Mouse (Mus musculus) lung, postnatal 14 days (tissue): ENCODE data around the gene Trim11.

ENCODE experiments used
- DNase-seq: peaks from one replicate; pipeline ENCODE4 v3.0.0; 2021

The Trim11 gene

GRCm38 (mm10) chr11:58981541-58982447 is 3.9 kb downstream of the Trim11 start:
- DNase-seq: peak; percentile 68

DNA sequence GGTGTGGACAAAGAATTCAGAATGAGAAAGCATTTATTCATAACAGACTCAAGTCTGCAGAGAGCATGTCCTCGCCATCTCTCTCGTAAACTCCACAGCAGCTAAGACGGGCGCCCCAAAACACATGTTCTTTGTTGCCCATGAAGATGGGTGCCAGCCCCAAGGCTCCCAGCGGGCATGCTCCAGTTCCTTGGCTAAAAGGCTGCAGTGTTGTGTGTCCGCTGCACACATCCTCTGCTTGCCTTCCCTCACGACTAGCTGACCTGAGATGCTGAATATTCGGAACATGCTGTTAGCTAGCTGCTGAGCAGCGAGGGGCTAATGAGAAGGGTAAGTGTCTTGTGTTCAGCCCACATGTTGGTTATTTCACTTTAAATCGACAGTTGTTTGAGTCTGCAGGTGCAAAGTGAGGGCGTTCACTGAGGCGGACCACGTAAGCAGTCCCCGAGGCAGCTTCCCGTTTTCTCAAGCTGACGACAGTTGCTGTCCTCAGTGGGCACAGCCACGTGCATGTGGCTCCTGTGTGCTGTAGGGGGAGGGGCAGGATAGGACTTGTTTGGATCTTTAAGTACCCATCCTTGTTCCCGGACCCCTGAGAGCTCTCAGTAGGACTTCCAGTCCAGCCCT is 4.7 kb downstream of the Trim11 start:
- no peak for DNase-seq

- no peak for DNase-seq
These were observed 5.9 kb downstream of the Trim11 start for GRCm38 (mm10) chr11:58983691-58984341.

DNA sequence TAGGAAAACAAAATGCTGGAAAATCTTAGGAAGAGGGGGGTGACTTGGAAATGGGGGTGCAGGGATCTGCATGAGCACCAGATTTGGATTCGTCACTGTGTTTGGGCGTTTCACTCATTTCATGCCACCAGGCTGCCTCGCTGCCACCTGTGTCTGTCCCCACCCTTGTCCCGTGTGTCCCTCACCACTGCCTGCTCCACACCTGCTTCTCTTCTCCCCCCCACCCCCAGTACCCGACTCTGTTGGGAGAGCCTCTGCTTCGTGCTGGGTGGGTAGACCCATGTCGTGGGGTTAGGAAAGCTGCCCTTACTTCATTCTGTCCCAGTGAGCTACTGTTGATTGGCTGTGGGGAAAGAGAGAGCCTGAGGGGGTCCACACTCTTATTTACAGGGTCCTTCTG is 6.8 kb downstream of the Trim11 start:
- DNase-seq: no peak

DNA sequence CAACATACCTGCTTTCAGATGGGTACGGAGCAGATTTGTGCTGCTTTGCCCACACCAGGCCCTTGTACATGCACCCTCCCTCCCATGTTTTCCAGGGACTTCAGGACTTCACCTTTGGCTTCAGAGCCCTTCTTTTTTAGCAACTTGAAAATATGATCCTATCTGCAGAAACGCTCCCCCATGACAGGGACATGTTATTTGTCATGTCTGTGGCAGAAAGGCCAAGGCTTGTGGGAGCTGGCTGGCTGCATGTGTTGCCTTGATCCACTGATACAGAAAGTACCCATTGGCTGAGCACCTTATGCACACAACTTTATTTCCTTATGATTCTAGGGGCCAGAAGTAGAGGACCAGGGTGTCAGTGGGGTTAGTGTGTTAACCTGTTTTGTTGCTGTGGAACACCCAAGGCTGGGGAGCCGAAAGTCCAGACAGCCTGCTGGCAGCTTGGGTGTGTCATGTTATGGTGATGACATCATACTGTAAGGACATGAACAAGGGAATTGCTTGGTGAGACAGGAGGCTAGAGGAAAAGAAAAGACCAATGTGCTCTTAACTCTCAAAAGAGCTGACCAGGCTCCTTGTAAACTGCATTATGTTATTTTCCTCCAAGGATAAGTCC is 7.5 kb downstream of the Trim11 start:
- no peak for DNase-seq

- DNase-seq: no peak
These were observed 11.3 kb downstream of the Trim11 start for GRCm38 (mm10) chr11:58989166-58989565.

DNA sequence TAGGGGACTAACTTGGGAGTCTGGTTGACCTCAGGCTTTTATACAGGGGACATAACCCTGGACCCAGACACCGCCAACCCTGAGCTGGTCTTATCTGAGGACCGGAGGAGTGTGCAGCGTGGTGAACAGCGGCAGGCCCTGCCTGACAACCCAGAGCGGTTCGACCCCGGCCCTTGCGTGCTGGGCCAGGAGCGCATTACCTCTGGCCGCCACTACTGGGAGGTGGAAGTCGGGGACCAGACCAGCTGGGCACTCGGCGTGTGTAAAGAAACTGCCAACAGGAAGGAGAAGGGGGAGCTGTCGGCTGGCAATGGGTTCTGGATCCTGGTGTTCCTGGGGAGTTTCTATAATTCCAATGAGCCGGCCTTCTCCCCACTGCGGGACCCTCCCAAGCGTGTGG is 12.2 kb downstream of the Trim11 start:
- DNase-seq: no peak

DNA sequence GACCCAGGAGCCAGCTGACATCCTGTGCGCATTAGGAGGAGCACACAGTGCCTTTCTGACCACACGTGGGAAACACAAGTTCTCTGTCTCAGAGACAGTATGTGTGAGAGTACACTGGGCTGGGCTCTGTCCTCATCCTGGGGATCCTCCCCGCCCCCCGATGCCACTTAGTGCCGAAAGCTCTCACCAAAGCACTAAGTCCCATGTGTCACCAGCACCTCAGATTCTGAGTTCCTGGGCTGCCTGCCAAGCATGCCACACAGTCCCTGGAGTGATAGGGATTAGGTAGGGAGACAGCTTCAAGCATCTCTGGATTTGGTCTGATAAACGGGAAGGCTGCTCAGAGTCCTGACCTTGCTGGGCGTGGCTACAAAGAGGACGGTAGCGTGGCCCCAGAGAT is 12.9 kb downstream of the Trim11 start:
- no peak for DNase-seq

DNA sequence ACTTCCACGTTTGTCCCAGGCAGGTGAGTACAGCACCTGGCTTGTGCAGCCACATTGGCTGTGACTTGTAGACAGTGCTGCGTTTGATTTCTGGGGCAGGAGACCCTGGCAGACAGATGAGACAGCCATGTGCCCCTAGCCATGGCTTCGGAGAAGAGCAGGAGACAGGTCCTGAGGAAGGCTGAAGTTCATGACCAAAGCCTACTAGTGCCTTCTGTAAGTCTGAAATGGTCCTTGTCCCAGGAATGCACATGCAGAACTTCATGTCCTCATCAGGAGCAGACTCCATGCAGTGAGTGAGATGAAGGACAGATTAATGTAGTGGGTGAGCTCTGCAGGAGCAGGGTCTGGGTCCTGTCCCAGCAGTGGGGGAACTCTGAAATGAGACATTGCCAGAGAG is 14.0 kb downstream of the Trim11 start:
- no peak for DNase-seq

DNA sequence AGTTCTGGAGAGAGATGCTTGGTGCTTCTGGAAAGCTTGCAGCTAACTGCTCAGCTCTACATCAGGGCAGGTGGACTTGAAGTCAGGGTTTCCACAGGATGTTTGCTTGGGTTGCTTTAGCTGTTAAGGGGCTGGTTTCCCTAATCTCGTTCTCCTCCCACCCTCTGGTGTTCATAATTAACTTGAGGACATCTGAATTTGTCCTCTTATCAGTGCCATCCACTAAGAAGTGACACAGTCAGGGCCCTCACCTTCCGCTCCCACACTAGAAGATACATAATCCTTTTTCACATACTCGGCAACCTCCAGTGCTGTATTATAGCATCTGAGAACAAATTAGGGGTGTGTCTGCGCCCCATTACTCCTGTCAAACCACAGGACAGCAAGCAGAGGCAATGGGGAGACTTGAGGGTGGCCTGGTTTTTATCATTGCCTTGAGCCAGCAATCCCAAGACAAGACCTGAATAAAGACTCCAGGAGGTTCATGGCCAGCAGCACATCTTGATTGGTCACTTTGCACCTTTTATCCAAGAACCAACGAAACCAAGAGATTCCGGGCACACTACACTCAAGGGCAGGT is 15.3 kb downstream of the Trim11 start:
- no peak for DNase-seq

- DNase-seq: peak; percentile 57
These were observed 16.5 kb downstream of the Trim11 start for GRCm38 (mm10) chr11:58994337-58994826.

GRCm38 (mm10) chr11:58995061-58995806 is 17.3 kb downstream of the Trim11 start:
- no peak for DNase-seq

DNA sequence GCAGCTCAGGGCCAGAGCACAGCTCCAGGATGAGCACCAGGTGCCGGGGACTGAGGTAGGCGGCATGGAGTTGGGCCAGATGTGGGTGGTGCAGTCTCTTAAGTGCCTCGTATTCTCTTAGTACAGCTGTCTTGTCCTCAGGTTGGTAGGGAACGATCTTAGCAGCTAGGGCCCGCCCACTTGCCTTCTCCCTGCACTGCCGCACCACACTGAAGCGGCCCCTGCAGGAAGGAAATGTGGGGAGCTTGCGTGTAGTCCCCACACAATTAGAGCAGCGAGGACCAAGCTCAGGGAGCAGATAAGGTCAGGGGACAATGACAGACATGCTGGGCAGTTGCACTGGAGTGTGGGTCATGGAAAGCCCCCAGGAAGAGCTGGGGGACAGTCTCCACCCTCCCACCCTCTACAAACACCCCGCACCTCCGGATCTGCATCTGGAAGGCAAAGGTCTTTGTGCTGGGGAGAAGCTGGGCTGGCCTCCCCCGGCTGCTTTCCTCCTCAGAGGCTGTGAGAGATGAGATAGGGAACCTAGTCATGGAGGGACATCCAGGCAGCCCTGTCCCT is 18.0 kb downstream of the Trim11 start:
- peak; percentile 17 for DNase-seq

GRCm38 (mm10) chr11:58997541-58997940 is 19.6 kb downstream of the Trim11 start:
- DNase-seq: no peak

DNA sequence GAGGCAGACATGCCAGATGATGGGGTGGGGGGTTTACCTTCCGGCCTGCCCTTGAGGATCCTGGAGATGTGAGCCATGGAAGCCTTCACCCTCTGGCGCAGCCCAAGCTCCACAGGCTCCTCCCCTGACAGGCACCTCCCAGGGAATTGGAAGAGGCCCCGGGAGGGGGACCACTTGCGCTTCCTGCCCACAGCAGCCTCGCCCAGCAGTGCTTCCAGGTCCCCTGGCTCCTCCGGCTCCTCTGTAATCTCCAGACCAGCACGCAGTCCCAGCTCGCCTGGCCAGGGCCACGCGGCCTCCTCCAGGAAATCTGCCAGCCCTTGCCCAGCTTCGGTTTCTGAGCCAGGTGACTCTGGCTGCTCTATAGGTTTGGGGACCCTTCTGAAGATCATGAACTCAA is 21.3 kb downstream of the Trim11 start:
- peak; percentile 22 for DNase-seq

- no peak for DNase-seq
These were observed 21.9 kb downstream of the Trim11 start for GRCm38 (mm10) chr11:58999830-59000229.

- no peak for DNase-seq
These were observed 22.7 kb downstream of the Trim11 start for GRCm38 (mm10) chr11:59000635-59001034.

DNA sequence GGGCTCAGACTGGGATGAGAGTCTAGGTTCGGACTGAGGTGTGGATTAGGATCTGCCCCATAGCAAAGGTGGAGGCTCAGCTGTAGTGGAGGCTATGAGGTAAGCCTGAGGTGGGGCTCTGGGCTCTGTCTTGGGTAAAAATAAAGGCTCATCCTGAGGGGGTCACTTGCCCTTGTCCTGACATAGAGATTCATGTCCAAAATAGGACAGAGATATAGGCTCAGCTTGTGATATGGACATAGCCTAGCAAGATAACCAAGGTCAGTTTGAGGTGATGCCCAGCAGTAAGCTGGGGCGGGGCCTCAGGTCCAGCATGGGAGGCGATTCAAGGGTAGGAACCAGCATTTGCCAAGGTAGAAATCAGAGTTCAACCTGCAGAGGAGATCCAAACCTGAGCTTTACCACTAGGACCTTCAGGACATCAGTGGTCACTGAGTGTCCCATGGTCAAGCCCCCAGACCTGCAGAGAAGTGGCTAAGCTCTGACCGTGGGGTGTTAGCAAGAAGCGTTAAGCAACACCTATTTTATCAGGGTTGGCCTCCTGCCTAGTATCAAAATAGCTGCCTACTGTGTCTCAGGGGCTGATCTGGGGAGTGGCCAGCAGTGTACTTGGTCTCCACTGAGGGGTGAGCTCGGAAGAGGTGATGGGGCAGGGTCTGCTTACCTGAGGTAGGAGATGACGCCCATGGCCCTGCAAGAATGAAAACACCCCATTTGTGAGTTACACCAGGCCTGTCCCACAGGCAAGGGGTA is 24.6 kb downstream of the Trim11 start:
- DNase-seq: no peak

DNA sequence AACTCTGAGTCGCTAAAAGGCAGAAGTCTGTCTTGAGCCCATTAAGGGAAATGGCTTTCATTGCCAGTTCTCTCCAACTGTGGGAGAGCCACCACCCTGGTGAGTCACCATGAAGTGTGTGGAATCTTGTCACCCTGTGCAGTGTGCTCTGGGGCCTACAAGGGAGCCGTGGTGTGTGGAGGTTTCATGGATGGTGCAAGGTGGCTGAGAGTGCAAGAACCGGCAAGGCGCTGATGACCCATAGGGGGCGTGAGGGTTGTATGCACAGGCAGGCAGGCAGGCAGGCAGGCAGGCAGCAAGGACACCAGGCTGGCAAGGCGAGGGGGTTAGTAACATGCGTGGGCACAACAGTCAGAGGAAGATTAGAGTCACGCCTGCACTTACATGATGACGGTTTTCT is 37.2 kb downstream of the Trim11 start:
- peak; percentile 37 for DNase-seq

GRCm38 (mm10) chr11:59026411-59026810 is 48.5 kb downstream of the Trim11 start:
- DNase-seq: no peak

- peak; percentile 5 for DNase-seq
These were observed 51.1 kb downstream of the Trim11 start for GRCm38 (mm10) chr11:59029003-59029402.
